Comparison of ENCODE assay signal across 9 mouse cellular contexts in genomic region chr13:30748321-30748720, GRCm38 (mm10). TPM values are rescaled to one million over a fixed set of nuclear protein-coding genes. Genes with fewer than 3 reads are reported as not detected.
DNase-seq lines count a peak whose midpoint lies in the region; ATAC-seq and TF ChIP-seq lines count a peak whose summit lies in the region.
"Had no signal": no experiment of that assay in that cellular context is flagged by ENCODE, and none has a peak within 500 bp of the region (broad histone marks: within the 10 kb centered on the region; RNA-seq: fewer than 3 reads in every experiment).

No protein-coding gene starts in this region.

- H3K9me3 ChIP-seq in heart, embryonic 11.5 days (replicated peaks; ENCODE audit: control insufficient read depth, low read length): no peaks in the 10 kb centered on the region
- no peaks in the 10 kb centered on the region for H3K9me3 ChIP-seq in lung, embryonic 14.5 days (ENCODE audit: low read depth, low read length)

- H3K27me3 ChIP-seq in heart, embryonic 11.5 days (ENCODE audit: control insufficient read depth, insufficient read depth, low read length): peaks cover 52% of the 10 kb centered on the region
- H3K27me3 ChIP-seq in lung, embryonic 14.5 days (ENCODE audit: insufficient read depth, low read length): peaks cover 61% of the 10 kb centered on the region

- no peak overlapping the region for H3K4me2 ChIP-seq in heart, embryonic 11.5 days
- H3K4me2 ChIP-seq in lung, embryonic 14.5 days: peak overlapping the region; percentile 72

- DNase-seq in heart, adult 11 months: peak; percentile 64
- DNase-seq in lung, embryonic 14.5 days: no peak
- no peak for DNase-seq in lung, postnatal 10 days
- peak; percentile 83 for DNase-seq in CD4-positive helper T cell, adult 2 months (ENCODE audit: low read depth, low spot score)
- DNase-seq in T-cell, adult 2 months (ENCODE audit: low spot score): peak; percentile 47
- DNase-seq in c-Kit-positive CD71-positive TER-119-positive erythroid progenitor cells, embryonic 14.5 days (ENCODE audit: low spot score): no peak
- DNase-seq in kidney, postnatal 25 days: no peak

- no peaks in the 10 kb centered on the region for H3K36me3 ChIP-seq in heart, embryonic 11.5 days (ENCODE audit: control insufficient read depth, insufficient read depth, low read length)
- H3K36me3 ChIP-seq in lung, embryonic 14.5 days (ENCODE audit: insufficient read depth): no peaks in the 10 kb centered on the region

- peaks cover 6% of the 10 kb centered on the region for H3K4me1 ChIP-seq in heart, embryonic 11.5 days (ENCODE audit: control insufficient read depth, insufficient read depth, low read length)
- H3K4me1 ChIP-seq in lung, embryonic 14.5 days (ENCODE audit: insufficient read depth): no peaks in the 10 kb centered on the region

- H3K9ac ChIP-seq in heart, embryonic 11.5 days (ENCODE audit: low read depth, low read length): no peak overlapping the region
- H3K9ac ChIP-seq in lung, embryonic 14.5 days: no peak overlapping the region

- TF ChIP-seq CTCF in lung, embryonic 14.5 days (IDR thresholded peaks at IDR 0.05; ENCODE audit: low read depth): no peak

- H3K27ac ChIP-seq in heart, embryonic 11.5 days (ENCODE audit: low read depth, low read length): no peak overlapping the region
- no peak overlapping the region for H3K27ac ChIP-seq in lung, embryonic 14.5 days (ENCODE audit: low read depth)

- 57% methylated on average over 11 of the region's 11 CpGs for whole genome bisulfite sequencing in heart, embryonic 11.5 days (ENCODE audit: insufficient replicate concordance)
- 53% methylated on average over 11 of the region's 11 CpGs for WGBS in lung, embryonic 14.5 days

- no peak for ATAC-seq in heart, embryonic 11.5 days (replicated peaks; ENCODE audit: insufficient number of reproducible peaks, low FRiP score, low TSS enrichment)
- ATAC-seq in lung, embryonic 14.5 days (ENCODE audit: insufficient read depth): no peak

- no peak overlapping the region for H3K4me3 ChIP-seq in heart, embryonic 11.5 days (ENCODE audit: low read depth, low read length)
- H3K4me3 ChIP-seq in lung, embryonic 14.5 days (ENCODE audit: low read depth, low read length): no peak overlapping the region

RNA-seq across cellular contexts. Expression of gene Irf4, which starts 0.7 kb away (rescaled TPM):
- 0.03 TPM in 1 of 2 replicates, not detected in the other for polyA plus RNA-seq in heart, embryonic 11.5 days (2014; fragmentation: Nextera tagmentation; extraction: Ambion mirVana)
- polyA plus RNA-seq in lung, embryonic 14.5 days (2014; fragmentation: Nextera tagmentation; extraction: Ambion mirVana): 0.09 and 0.12 TPM in 2 replicates
- polyA plus RNA-seq: C2C12 had no signal

Comparison
In these comparisons a context has a peak if more than half of its experiments do, and no peak if none do; other contexts are left out.
1. DNase-seq: peak in heart, adult 11 months (single experiment), CD4-positive helper T cell, adult 2 months (single experiment) and T-cell, adult 2 months (single experiment); none in lung, embryonic 14.5 days (single experiment), lung, postnatal 10 days (single experiment), c-Kit-positive CD71-positive TER-119-positive erythroid progenitor cells, embryonic 14.5 days (single experiment) and kidney, postnatal 25 days (0 of 2).